Mouse (Mus musculus): ENCODE measurements at regions not wholly inside any gene's neighbourhood (a gene's known extent, or its start where the extent isn't known, plus 50 kb on each side); places are given as distances from the start of the nearest gene placed in this dataset.

DNA sequence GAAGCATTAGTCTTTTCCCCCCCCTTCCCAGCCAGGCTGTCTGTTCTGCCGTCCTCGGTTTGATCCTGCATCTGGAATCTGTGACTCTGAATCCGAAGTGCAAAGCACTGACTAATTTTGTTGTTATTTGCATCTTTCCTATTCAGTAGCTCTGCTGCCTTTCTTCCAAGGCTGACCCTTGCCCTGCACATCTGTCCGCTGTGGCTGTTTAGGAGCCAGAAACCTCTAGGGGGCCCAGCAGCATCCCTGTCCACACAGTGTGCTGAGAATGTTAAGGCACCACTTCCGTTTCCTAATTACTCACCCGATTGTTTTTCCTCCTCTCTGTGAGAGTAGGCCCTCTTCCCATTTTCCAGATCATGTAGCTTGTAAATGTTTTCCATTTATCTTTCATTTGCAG is 668.1 kb upstream of the Tenm4 start:
- no peak overlapping the region for H3K9ac ChIP-seq (ENCODE audit: insufficient read depth, low read depth)
- H3K27me3 ChIP-seq (replicated peaks): no peaks in the 10 kb centered on the region
- in situ Hi-C loops (cut with MboI; ENCODE audit: low pct_ligation_motif_present, low pct_unique_long_range_greater_than_20kb, low sequenced_read_pairs): no loop called here
- peaks cover 57% of the 10 kb centered on the region for H3K9me3 ChIP-seq (replicated peaks; ENCODE audit: low read length)
- H3K79me2 ChIP-seq (replicated peaks; ENCODE audit: control insufficient read depth, extremely low read depth, insufficient read depth, poor library complexity, severe bottlenecking): no peaks in the 10 kb centered on the region
- H3K36me3 ChIP-seq (replicated peaks in 1 of 2; ENCODE audit: control insufficient read depth in 1 of 2, insufficient read depth in 1 of 2, low read length in 1 of 2): no peaks in the 10 kb centered on the region
- no peaks in the 10 kb centered on the region for H3K4me1 ChIP-seq (ENCODE audit: control insufficient read depth in 1 of 2, insufficient read depth in 2 of 2)
- dilution Hi-C loops (cut with MboI; ENCODE audit: extremely low pct_ligation_motif_present, extremely low pct_unique_long_range_greater_than_20kb, low sequenced_read_pairs): no loop called here
- no peak for DNase-seq (ENCODE audit: extremely low read depth)
- H3K4me3 ChIP-seq (replicated peaks in 1 of 3; ENCODE audit: low read depth in 2 of 3, low read length in 2 of 3, poor library complexity in 1 of 3): no peak overlapping the region
- H3K27ac ChIP-seq (ENCODE audit: insufficient read depth, low read depth): no peak overlapping the region
- H3K4me2 ChIP-seq (ENCODE audit: insufficient read depth, low read depth, poor library complexity, severe bottlenecking): no peak overlapping the region
- TF ChIP-seq ETS1 (conservative IDR thresholded peaks at IDR 0.05; ENCODE audit: low read depth, low read length): no peak
- no peak for TF ChIP-seq MXI1 (IDR thresholded peaks at IDR 0.05; ENCODE audit: low read depth, low read length)
- TF ChIP-seq E2F4 (IDR thresholded peaks at IDR 0.05; ENCODE audit: insufficient replicate concordance, low read depth, low read length): no peak
- TF ChIP-seq UBTF (IDR thresholded peaks at IDR 0.05; ENCODE audit: low read depth, low read length): no peak
- no peak for TF ChIP-seq TBP (conservative IDR thresholded peaks at IDR 0.05; ENCODE audit: low read depth, low read length)
- TF ChIP-seq TCF12 (IDR thresholded peaks at IDR 0.05; ENCODE audit: low read depth, low read length): no peak

DNA sequence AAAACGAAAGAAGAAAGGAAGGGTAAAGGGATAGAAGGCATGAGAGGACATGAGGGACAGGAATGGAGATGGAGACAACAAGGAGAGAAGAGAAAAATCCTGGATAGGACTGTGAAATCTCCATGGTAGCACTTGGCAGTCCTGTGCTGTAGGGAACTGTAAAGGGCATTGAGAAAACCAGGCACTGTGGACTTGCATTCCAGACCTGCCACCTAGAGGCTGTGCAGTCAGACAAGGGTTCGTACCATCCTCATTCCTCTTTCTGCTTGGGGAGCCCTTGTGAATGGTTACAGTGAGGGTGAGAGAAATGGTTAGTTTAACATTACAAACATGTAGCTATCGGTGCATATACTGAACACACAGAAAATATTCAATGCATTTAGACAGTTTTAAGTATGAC is 623.8 kb upstream of the Tenm4 start:
- H3K9ac ChIP-seq (ENCODE audit: insufficient read depth, low read depth): no peak overlapping the region
- no peak overlapping the region for H3K4me2 ChIP-seq (ENCODE audit: insufficient read depth, low read depth, poor library complexity, severe bottlenecking)
- no peaks in the 10 kb centered on the region for H3K36me3 ChIP-seq (replicated peaks in 1 of 2; ENCODE audit: control insufficient read depth in 1 of 2, insufficient read depth in 1 of 2, low read length in 1 of 2)
- H3K4me1 ChIP-seq (ENCODE audit: control insufficient read depth in 1 of 2, insufficient read depth in 2 of 2): no peaks in the 10 kb centered on the region
- no peak overlapping the region for H3K4me3 ChIP-seq (replicated peaks in 1 of 3; ENCODE audit: low read depth in 2 of 3, low read length in 2 of 3, poor library complexity in 1 of 3)
- peaks cover 53% of the 10 kb centered on the region for H3K9me3 ChIP-seq (replicated peaks; ENCODE audit: low read length)
- no peaks in the 10 kb centered on the region for H3K79me2 ChIP-seq (replicated peaks; ENCODE audit: control insufficient read depth, extremely low read depth, insufficient read depth, poor library complexity, severe bottlenecking)
- dilution Hi-C loops (cut with MboI; ENCODE audit: extremely low pct_ligation_motif_present, extremely low pct_unique_long_range_greater_than_20kb, low sequenced_read_pairs) (no loop called here), in situ Hi-C loops (cut with MboI; ENCODE audit: low pct_ligation_motif_present, low pct_unique_long_range_greater_than_20kb, low sequenced_read_pairs) (no loop called here)
- no peak overlapping the region for H3K27ac ChIP-seq (ENCODE audit: insufficient read depth, low read depth)
- TF ChIP-seq POLR2A (IDR thresholded peaks at IDR 0.05; ENCODE audit: low read depth, low read length): no peak
- TF ChIP-seq MAX (IDR thresholded peaks at IDR 0.05; ENCODE audit: low read length): no peak
- no peak for TF ChIP-seq PAX5 (IDR thresholded peaks at IDR 0.05; ENCODE audit: low read length)
- no peak for TF ChIP-seq ZMIZ1 (IDR thresholded peaks at IDR 0.05; ENCODE audit: low read depth, low read length)
- no peak for TF ChIP-seq USF1 (IDR thresholded peaks at IDR 0.05; ENCODE audit: low read depth, low read length)
- TF ChIP-seq ZKSCAN1 (IDR thresholded peaks at IDR 0.05; ENCODE audit: borderline replicate concordance, low read depth, low read length): no peak
- TF ChIP-seq HCFC1 (IDR thresholded peaks at IDR 0.05; ENCODE audit: low read depth, low read length): no peak
- TF ChIP-seq TBP (conservative IDR thresholded peaks at IDR 0.05; ENCODE audit: low read depth, low read length): no peak
- no peak for TF ChIP-seq SIN3A (IDR thresholded peaks at IDR 0.05; ENCODE audit: low read length)
- no peak for TF ChIP-seq UBTF (IDR thresholded peaks at IDR 0.05; ENCODE audit: low read depth, low read length)
- no peak for TF ChIP-seq MAFK (IDR thresholded peaks at IDR 0.05; ENCODE audit: insufficient replicate concordance, low read length)
- TF ChIP-seq POLR2AphosphoS2 (IDR thresholded peaks at IDR 0.05; ENCODE audit: low read depth, low read length): no peak
- no peak for TF ChIP-seq MYC (IDR thresholded peaks at IDR 0.05; ENCODE audit: low read depth, low read length)
- TF ChIP-seq EP300 (IDR thresholded peaks at IDR 0.05; ENCODE audit: low read length): no peak
- DNase-seq (ENCODE audit: extremely low read depth): no peak
- no peaks in the 10 kb centered on the region for H3K27me3 ChIP-seq (replicated peaks)
